Mouse (Mus musculus) MEL (cell line): Measurements from ENCODE around the gene Mia. TPM values are rescaled to one million over a fixed set of nuclear protein-coding genes. Genes with fewer than 3 reads are reported as not detected.
A peak's percentile ranks its signal among the peaks of the same experiment; 100 is the strongest.

Experiments
- DNase-seq: peaks from one replicate; pipeline ENCODE4 v3.0.0; 2011; ENCODE audit warnings: low read depth, low spot score
- H3K27ac ChIP-seq: 2 replicates; pipeline ENCODE4 v1.5.1; 2012; ENCODE audit warnings: low read depth, mild to moderate bottlenecking, control low read depth, low read length, moderate library complexity; ENCODE audit not compliant: control insufficient read depth
- H3K27me3 ChIP-seq, 2 experiments: fragments of 150-350 bp in 1 of 2; sonication (generic) in 1 of 2; 2 replicates each; pipeline ENCODE4 v1.6.1; 2012; ENCODE audit warnings: low read length in 2 of 2, mild to moderate bottlenecking in 2 of 2, improper control_type of control experiment in 1 of 2, moderate library complexity in 1 of 2; ENCODE audit not compliant: insufficient read depth in 2 of 2, control insufficient read depth in 1 of 2
- H3K36me3 ChIP-seq, 2 experiments: 2 replicates each; pipeline ENCODE4 v1.6.1; 2012 to 2014; ENCODE audit warnings: low read length in 2 of 2, improper control_type of control experiment in 1 of 2, inconsistent platforms in 1 of 2, mild to moderate bottlenecking in 1 of 2; ENCODE audit not compliant: insufficient read depth in 2 of 2, control insufficient read depth in 1 of 2
- H3K4me1 ChIP-seq, 2 experiments: fragments of 150-350 bp in 1 of 2; sonication (generic) in 1 of 2; 2 replicates each; pipeline ENCODE4 v1.6.1; 2012; ENCODE audit warnings: low read length in 2 of 2, improper control_type of control experiment in 1 of 2, mild to moderate bottlenecking in 1 of 2; ENCODE audit not compliant: insufficient read depth in 2 of 2, control insufficient read depth in 1 of 2
- H3K4me3 ChIP-seq, 2 experiments: fragments of 150-350 bp in 1 of 2; sonication (generic) in 1 of 2; 2 replicates each; pipeline ENCODE4 v1.5.1; 2012; ENCODE audit warnings: low read depth in 2 of 2, low read length in 2 of 2, mild to moderate bottlenecking in 2 of 2, moderate library complexity in 2 of 2, control low read depth in 1 of 2, improper control_type of control experiment in 1 of 2; ENCODE audit not compliant: control insufficient read depth in 1 of 2, insufficient read depth in 1 of 2
- H3K79me2 ChIP-seq: 2 replicates; pipeline ENCODE4 v1.6.1; 2012; ENCODE audit warnings: mild to moderate bottlenecking, low read length, moderate library complexity; ENCODE audit not compliant: control insufficient read depth, poor library complexity, insufficient read depth
- H3K9ac ChIP-seq: 2 replicates; pipeline ENCODE4 v1.6.1; 2012; ENCODE audit warnings: low read depth, mild to moderate bottlenecking, control low read depth, low read length, moderate library complexity; ENCODE audit not compliant: control insufficient read depth, poor library complexity, severe bottlenecking
- H3K9me3 ChIP-seq: fragments of 150-350 bp; sonication (generic); replicated peaks from 2 replicates; pipeline ENCODE4 v1.6.1; 2012; ENCODE audit warnings: mild to moderate bottlenecking, low read length, improper control_type of control experiment, moderate library complexity; ENCODE audit not compliant: insufficient read depth
- BHLHE40 ChIP-seq: IDR thresholded peaks from 2 replicates; pipeline ENCODE4 v1.6.1; 2012; ENCODE audit warnings: low read depth, mild to moderate bottlenecking, inconsistent platforms, low read length, improper control_type of control experiment, borderline replicate concordance
- CHD2 ChIP-seq: IDR thresholded peaks from 2 replicates; pipeline ENCODE4 v1.6.1; 2011; ENCODE audit warnings: low read length, improper control_type of control experiment
- CTCF ChIP-seq, 3 experiments: IDR thresholded peaks in 2 of 3; conservative IDR thresholded peaks in 1 of 3; 2 replicates each; pipeline ENCODE4 v1.5.1; 2011 to 2012; ENCODE audit warnings: low read length in 3 of 3, low read depth in 2 of 3, mild to moderate bottlenecking in 2 of 3, improper control_type of control experiment in 1 of 3, inconsistent platforms in 1 of 3, mixed read lengths in 1 of 3, moderate library complexity in 1 of 3; ENCODE audit not compliant: control insufficient read depth in 1 of 3, insufficient read depth in 1 of 3, poor library complexity in 1 of 3, severe bottlenecking in 1 of 3
- E2F4 ChIP-seq: IDR thresholded peaks from 2 replicates; pipeline ENCODE4 v1.6.1; 2011; ENCODE audit warnings: low read depth, low read length, improper control_type of control experiment, borderline replicate concordance
- ELF1 ChIP-seq: IDR thresholded peaks from 2 replicates; pipeline ENCODE4 v1.6.1; 2014; ENCODE audit warnings: low read depth, mild to moderate bottlenecking, inconsistent platforms, low read length, improper control_type of control experiment, moderate library complexity
- EP300 ChIP-seq, 2 experiments: IDR thresholded peaks; 2 replicates each; pipeline ENCODE4 v1.6.1; 2011; ENCODE audit warnings: improper control_type of control experiment in 2 of 2, low read length in 2 of 2, low read depth in 1 of 2, mild to moderate bottlenecking in 1 of 2
- ETS1 ChIP-seq: IDR thresholded peaks from 2 replicates; pipeline ENCODE4 v1.6.1; 2012; ENCODE audit warnings: low read depth, mild to moderate bottlenecking, inconsistent platforms, low read length, improper control_type of control experiment, moderate library complexity
- GABPA ChIP-seq: IDR thresholded peaks from 2 replicates; pipeline ENCODE4 v1.6.1; 2012; ENCODE audit warnings: low read depth, mild to moderate bottlenecking, inconsistent platforms, low read length, improper control_type of control experiment, moderate library complexity
- GATA1 ChIP-seq: IDR thresholded peaks from 2 replicates; pipeline ENCODE4 v1.6.1; 2011; ENCODE audit warnings: low read depth, low read length, improper control_type of control experiment
- HCFC1 ChIP-seq: IDR thresholded peaks from 2 replicates; pipeline ENCODE4 v1.6.1; 2012; ENCODE audit warnings: low read depth, mild to moderate bottlenecking, inconsistent platforms, low read length, improper control_type of control experiment, moderate library complexity
- JUND ChIP-seq: IDR thresholded peaks from 2 replicates; pipeline ENCODE4 v1.6.1; 2011; ENCODE audit warnings: low read depth, mild to moderate bottlenecking, improper control_type of control experiment, low read length
- KAT2A ChIP-seq: conservative IDR thresholded peaks from 2 replicates; pipeline ENCODE4 v1.6.1; 2012; ENCODE audit warnings: low read depth, low read length, improper control_type of control experiment, inconsistent platforms
- MAFK ChIP-seq: IDR thresholded peaks from 2 replicates; pipeline ENCODE4 v1.6.1; 2011; ENCODE audit warnings: low read depth, mild to moderate bottlenecking, low read length, improper control_type of control experiment, borderline replicate concordance
- MAX ChIP-seq: IDR thresholded peaks from 2 replicates; pipeline ENCODE4 v1.6.1; 2011; ENCODE audit warnings: low read length, improper control_type of control experiment
- MAZ ChIP-seq: IDR thresholded peaks from 2 replicates; pipeline ENCODE4 v1.6.1; 2012; ENCODE audit warnings: low read depth, mild to moderate bottlenecking, inconsistent platforms, low read length, improper control_type of control experiment
- MEF2A ChIP-seq: IDR thresholded peaks from 2 replicates; pipeline ENCODE4 v1.6.1; 2014; ENCODE audit warnings: low read depth, mild to moderate bottlenecking, inconsistent platforms, low read length, improper control_type of control experiment; ENCODE audit not compliant: poor library complexity, insufficient replicate concordance, severe bottlenecking; ENCODE audit errors: extremely low read depth
- MXI1 ChIP-seq: IDR thresholded peaks from 2 replicates; pipeline ENCODE4 v1.6.1; 2011; ENCODE audit warnings: mild to moderate bottlenecking, low read depth, low read length, improper control_type of control experiment
- MYB ChIP-seq: IDR thresholded peaks from 2 replicates; pipeline ENCODE4 v1.6.1; 2011; ENCODE audit warnings: mild to moderate bottlenecking, low read depth, low read length, improper control_type of control experiment
- MYC ChIP-seq: IDR thresholded peaks from 2 replicates; pipeline ENCODE4 v1.6.1; 2011; ENCODE audit warnings: low read depth, mild to moderate bottlenecking, low read length, improper control_type of control experiment, moderate library complexity
- NELFE ChIP-seq: IDR thresholded peaks from 2 replicates; pipeline ENCODE4 v1.6.1; 2011; ENCODE audit warnings: low read depth, low read length, improper control_type of control experiment
- NRF1 ChIP-seq: IDR thresholded peaks from 2 replicates; pipeline ENCODE4 v1.6.1; 2014; ENCODE audit warnings: low read depth, mild to moderate bottlenecking, inconsistent platforms, low read length, improper control_type of control experiment, moderate library complexity; ENCODE audit not compliant: poor library complexity, insufficient read depth, severe bottlenecking
- POLR2A ChIP-seq, 2 experiments: IDR thresholded peaks; 2 replicates each; pipeline ENCODE4 v1.6.1; 2011 to 2012; ENCODE audit warnings: low read length in 2 of 2, mild to moderate bottlenecking in 2 of 2, control low read depth in 1 of 2, improper control_type of control experiment in 1 of 2, low read depth in 1 of 2, moderate library complexity in 1 of 2; ENCODE audit not compliant: control insufficient read depth in 1 of 2, insufficient read depth in 1 of 2, poor library complexity in 1 of 2
- POLR2AphosphoS2 ChIP-seq: IDR thresholded peaks from 2 replicates; pipeline ENCODE4 v1.6.1; 2011; ENCODE audit warnings: low read length, improper control_type of control experiment
- RAD21 ChIP-seq: IDR thresholded peaks from 2 replicates; pipeline ENCODE4 v1.6.1; 2011; ENCODE audit warnings: mild to moderate bottlenecking, low read depth, low read length, improper control_type of control experiment
- RCOR1 ChIP-seq: IDR thresholded peaks from 2 replicates; pipeline ENCODE4 v1.6.1; 2012; ENCODE audit warnings: low read depth, mild to moderate bottlenecking, inconsistent platforms, low read length, improper control_type of control experiment
- SIN3A ChIP-seq: IDR thresholded peaks from 2 replicates; pipeline ENCODE4 v1.6.1; 2012; ENCODE audit warnings: low read length, improper control_type of control experiment, inconsistent platforms
- SMC3 ChIP-seq: IDR thresholded peaks from 2 replicates; pipeline ENCODE4 v1.6.1; 2011; ENCODE audit warnings: low read depth, low read length, improper control_type of control experiment
- TAL1 ChIP-seq: IDR thresholded peaks from 2 replicates; pipeline ENCODE4 v1.6.1; 2012; ENCODE audit warnings: mild to moderate bottlenecking, inconsistent platforms, low read length, moderate library complexity, mixed read lengths
- TBP ChIP-seq: IDR thresholded peaks from 2 replicates; pipeline ENCODE4 v1.8.0; 2011; ENCODE audit warnings: low read depth, low read length, improper control_type of control experiment
- UBTF ChIP-seq: IDR thresholded peaks from 2 replicates; pipeline ENCODE4 v1.6.1; 2012; ENCODE audit warnings: low read depth, mild to moderate bottlenecking, inconsistent platforms, low read length, improper control_type of control experiment, moderate library complexity, borderline replicate concordance; ENCODE audit not compliant: insufficient read depth
- USF1 ChIP-seq: IDR thresholded peaks from 2 replicates; pipeline ENCODE4 v1.6.1; 2014; ENCODE audit warnings: low read depth, mild to moderate bottlenecking, inconsistent platforms, low read length, improper control_type of control experiment, moderate library complexity
- USF2 ChIP-seq, 2 experiments: IDR thresholded peaks; 2 replicates each; pipeline ENCODE4 v1.6.1; 2011 to 2012; ENCODE audit warnings: improper control_type of control experiment in 2 of 2, low read length in 2 of 2, borderline replicate concordance in 1 of 2, inconsistent platforms in 1 of 2, low read depth in 1 of 2, mild to moderate bottlenecking in 1 of 2; ENCODE audit not compliant: insufficient read depth in 1 of 2
- ZC3H11A ChIP-seq: IDR thresholded peaks from 2 replicates; pipeline ENCODE4 v1.6.1; 2012; ENCODE audit warnings: low read depth, mild to moderate bottlenecking, inconsistent platforms, low read length, improper control_type of control experiment
- ZKSCAN1 ChIP-seq: IDR thresholded peaks from 2 replicates; pipeline ENCODE4 v1.6.1; 2012; ENCODE audit warnings: low read depth, mild to moderate bottlenecking, inconsistent platforms, low read length, improper control_type of control experiment, moderate library complexity
- ZNF384 ChIP-seq: IDR thresholded peaks from 2 replicates; pipeline ENCODE4 v1.6.1; 2012; ENCODE audit warnings: low read depth, mild to moderate bottlenecking, inconsistent platforms, low read length, improper control_type of control experiment
- polyA plus RNA-seq, 2 experiments: library from polyadenylated mRNA; stranded (reverse) in 1 of 2; unstranded in 1 of 2; fragments of >175 nt in 1 of 2; fragments of >200 nt in 1 of 2; gene quantifications; 2 replicates each; pipeline versions ENCODE4 v1.2.1 to v1.2.4; 2012; ENCODE audit warnings: low replicate concordance in 2 of 2, low read depth in 1 of 2; ENCODE audit not compliant: insufficient read length in 2 of 2, insufficient read depth in 1 of 2, missing spikeins in 1 of 2
- total RNA-seq: library from RNA; depleted of rRNA; stranded (reverse); fragments of 300-350 nt; gene quantifications from 2 replicates; pipeline ENCODE4 v1.2.3, GENCODE M21; 2012

The Mia gene
- total and polyA plus RNA-seq, 3 experiments = 2.1 to 2.8 TPM; not detected in 1

DNA sequence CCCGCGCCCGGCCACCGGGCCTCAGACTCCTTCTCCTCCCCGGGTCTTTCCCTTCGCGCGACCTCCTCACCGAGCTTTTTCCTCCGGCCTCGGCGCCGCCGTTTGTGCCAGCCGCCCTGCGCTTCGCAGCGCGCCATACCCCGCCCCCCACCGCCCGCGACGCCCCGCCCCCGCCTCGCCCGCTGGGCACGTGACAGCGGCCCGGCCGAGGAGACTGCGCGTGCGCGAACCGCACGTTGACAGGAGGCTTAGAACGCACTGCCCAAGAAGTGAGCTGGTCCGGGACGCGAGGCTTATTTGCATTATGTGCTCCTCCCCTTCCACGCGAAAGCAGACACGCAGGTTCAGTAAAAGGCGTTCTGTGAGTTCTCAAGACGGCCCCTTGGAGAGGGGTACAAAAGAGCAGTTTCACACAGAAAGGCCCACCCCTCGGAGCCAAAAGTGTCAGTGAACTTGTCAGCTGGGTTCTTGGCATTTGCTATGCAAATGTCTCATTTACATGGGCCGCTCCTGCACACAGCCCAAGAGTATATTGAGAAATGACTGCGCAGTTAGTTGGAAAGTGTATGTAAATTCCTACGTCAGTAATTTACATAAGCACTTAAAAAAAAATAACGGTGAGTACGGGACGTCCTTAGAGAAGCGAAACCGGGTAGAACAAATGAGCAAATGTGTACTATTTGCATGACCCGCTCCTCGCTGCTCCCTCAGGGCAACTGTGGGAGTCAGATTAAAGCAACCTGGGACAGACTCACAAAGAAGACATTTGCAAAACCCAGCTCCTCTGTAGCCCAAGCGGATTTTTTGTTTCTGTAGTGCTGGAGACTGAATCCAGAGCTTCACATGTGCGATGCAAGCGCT is 14.1 kb downstream of the Mia start, which contains the start of gene Egln2:
TSS of gene Egln2 (minus strand) at position 189 of the 861 bp plus-strand sequence.
- Histone ChIP-seq H3K9ac (peak within 1 kb of the TSS; percentile 90), H3K9me3 (no peaks in the 10 kb centered on the region), H3K27me3 (no peaks in the 10 kb centered on the region), H3K79me2 (peaks cover 11% of the 10 kb centered on the region), H3K36me3 (peaks cover 0 to 3% of the 10 kb centered on the region in 2 experiments; a peak in 1 of 4 replicates), H3K4me3 (peak within 1 kb of the TSS; percentile 90 to 94), H3K27ac (peak within 1 kb of the TSS; percentile 96), H3K4me1 (peaks cover 7 to 10% of the 10 kb centered on the region in 2 experiments; a peak in 3 of 4 replicates)
- peak; percentile 96 for DNase-seq
- no peak for TF ChIP-seq RAD21
- no peak for TF ChIP-seq MAFK
- peak in 1 of 2 experiments; percentile 38; a peak in 2 of 4 replicates for TF ChIP-seq EP300 (IDR thresholded peaks at IDR 0.05; ENCODE audit: low read depth in 1 of 2, low read length in 2 of 2)
- TF ChIP-seq MEF2A = no peak
- peak; percentile 82 for TF ChIP-seq ETS1
- TF ChIP-seq ZKSCAN1 = 0 out of 2 replicates have a peak, but pooled peaks have one; percentile 33
- TF ChIP-seq JUND = no peak
- TF ChIP-seq NELFE = peak; percentile 79
- TF ChIP-seq POLR2A (IDR thresholded peaks at IDR 0.05; ENCODE audit: control insufficient read depth in 1 of 2, insufficient read depth in 1 of 2, low read depth in 1 of 2, low read length in 2 of 2, poor library complexity in 1 of 2) = peak; percentile 74 to 87
- peak; percentile 90 for TF ChIP-seq TBP
- TF ChIP-seq MAX = peak; percentile 85
- peak in 1 of 2 experiments; percentile 70; a peak in 2 of 4 replicates for TF ChIP-seq USF2 (IDR thresholded peaks at IDR 0.05; ENCODE audit: borderline replicate concordance in 1 of 2, insufficient read depth in 1 of 2, low read depth in 1 of 2, low read length in 2 of 2)
- peak; percentile 84; the same call in 1 of the 2 replicates for TF ChIP-seq POLR2AphosphoS2
- TF ChIP-seq MXI1 = peak; percentile 91
- no peak for TF ChIP-seq E2F4
- no peak for TF ChIP-seq RCOR1
- TF ChIP-seq ZC3H11A = no peak
- TF ChIP-seq TAL1 = no peak
- no peak; the same call in 1 of the 2 replicates for TF ChIP-seq CHD2
- TF ChIP-seq KAT2A = 0 out of 2 replicates have a peak, but pooled peaks have one; percentile 33
- 0 out of 2 replicates have a peak, but pooled peaks have one; percentile 5 for TF ChIP-seq ELF1
- TF ChIP-seq MAZ = no peak; the same call in none of the 2 replicates
- TF ChIP-seq ZNF384 = peak; percentile 97
- TF ChIP-seq HCFC1 = peak; percentile 59
- TF ChIP-seq MYC = no peak; the same call in 1 of the 2 replicates
- TF ChIP-seq GABPA = no peak
- no peak for TF ChIP-seq UBTF
- peak; percentile 69 for TF ChIP-seq NRF1
- TF ChIP-seq CTCF (IDR thresholded peaks at IDR 0.05 in 2 of 3, conservative IDR thresholded peaks at IDR 0.05 in 1 of 3; ENCODE audit: control insufficient read depth in 1 of 3, insufficient read depth in 1 of 3, low read depth in 2 of 3, low read length in 3 of 3, poor library complexity in 1 of 3, severe bottlenecking in 1 of 3) = no peak
- peak; percentile 90 for TF ChIP-seq SIN3A
- peak; percentile 91 for TF ChIP-seq BHLHE40
- TF ChIP-seq USF1 = peak; percentile 94
- TF ChIP-seq MYB = peak; percentile 74; the same call in 1 of the 2 replicates
- TF ChIP-seq SMC3 = no peak
- TF ChIP-seq GATA1 = no peak
